Mouse (Mus musculus): ENCODE results near the gene Erf.

DNA sequence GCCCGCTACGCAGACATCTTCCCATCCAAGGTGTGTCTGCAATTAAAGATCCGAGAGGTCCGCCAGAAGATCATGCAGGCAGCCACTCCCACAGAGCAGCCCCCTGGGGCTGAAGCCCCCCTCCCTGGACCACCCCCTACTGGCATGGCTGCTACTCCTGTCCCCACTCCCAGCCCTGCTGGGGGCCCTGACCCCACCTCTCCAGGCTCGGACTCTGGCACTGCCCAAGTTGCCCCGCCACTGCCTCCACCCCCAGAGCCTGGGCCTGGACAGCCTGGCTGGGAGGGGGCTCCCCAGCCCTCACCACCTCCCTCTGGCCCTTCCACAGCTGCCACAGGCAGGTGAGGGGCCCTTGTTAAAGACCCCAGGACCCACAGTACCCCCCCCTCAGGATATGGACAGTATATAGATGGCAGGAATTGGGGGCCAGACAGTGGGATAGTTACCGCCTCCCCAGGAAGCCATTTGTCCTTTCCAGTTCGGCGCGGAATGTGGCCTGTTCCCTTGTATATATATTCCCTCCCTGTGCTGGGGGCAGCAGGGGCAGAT lies 42.7 kb upstream of the Erf start:
- no peak for TF ChIP-seq CTCF (IDR thresholded peaks at IDR 0.05; ENCODE audit: insufficient read depth, low read length)
- no peak for TF ChIP-seq POLR2A (IDR thresholded peaks at IDR 0.05; ENCODE audit: borderline replicate concordance, extremely low read depth, low read depth, low read length)

Measured in lung, adult 2 months (tissue).